9 mouse cellular contexts compared by ENCODE assay signal in genomic region chr19:37176879-37177462, GRCm38 (mm10). TPM values are rescaled to one million over a fixed set of nuclear protein-coding genes. Genes with fewer than 3 reads are reported as not detected.
DNase-seq lines count a peak whose midpoint lies in the region; ATAC-seq and TF ChIP-seq lines count a peak whose summit lies in the region.
"Had no signal": no experiment of that assay in that cellular context is flagged by ENCODE, and none has a peak within 500 bp of the region (broad histone marks: within the 10 kb centered on the region; RNA-seq: fewer than 3 reads in every experiment).

No protein-coding gene starts in this region.

- no peaks in the 10 kb centered on the region for H3K9me3 ChIP-seq in forebrain, embryonic 12.5 days
- no peaks in the 10 kb centered on the region for H3K9me3 ChIP-seq in forebrain, embryonic 11.5 days (ENCODE audit: control insufficient read depth, low read length)
- H3K9me3 ChIP-seq in CH12.LX (replicated peaks; ENCODE audit: low read length): no peaks in the 10 kb centered on the region
- no peaks in the 10 kb centered on the region for H3K9me3 ChIP-seq in heart, embryonic 11.5 days (replicated peaks; ENCODE audit: control insufficient read depth, low read length)
- H3K9me3 ChIP-seq in liver, embryonic 13.5 days (replicated peaks): no peaks in the 10 kb centered on the region

- WGBS in forebrain, embryonic 12.5 days: 41% methylated on average over 4 of the region's 4 CpGs
- WGBS in forebrain, embryonic 11.5 days: 43% methylated on average over 4 of the region's 4 CpGs
- WGBS in heart, embryonic 11.5 days (ENCODE audit: insufficient replicate concordance): 30% methylated on average over 4 of the region's 4 CpGs
- 41% methylated on average over 4 of the region's 4 CpGs for WGBS in liver, embryonic 13.5 days (ENCODE audit: insufficient replicate concordance)

- no peak for TF ChIP-seq POLR2A in CH12.LX (IDR thresholded peaks at IDR 0.05; ENCODE audit: low read depth, low read length)

- no peak for ATAC-seq in forebrain, embryonic 12.5 days (ENCODE audit: low FRiP score)
- no peak for ATAC-seq in forebrain, embryonic 11.5 days (replicated peaks; ENCODE audit: low FRiP score)
- no peak for ATAC-seq in heart, embryonic 11.5 days (replicated peaks; ENCODE audit: insufficient number of reproducible peaks, low FRiP score, low TSS enrichment)
- ATAC-seq in liver, embryonic 13.5 days (ENCODE audit: low read depth): no peak
- ATAC-seq in granulocyte monocyte progenitor cell, adult 5-6 weeks (replicated peaks; ENCODE audit: poor library complexity, severe bottlenecking): no peak

- no peak overlapping the region for H3K27ac ChIP-seq in forebrain, embryonic 12.5 days
- H3K27ac ChIP-seq in forebrain, embryonic 11.5 days (ENCODE audit: low read depth, low read length): no peak overlapping the region
- no peak overlapping the region for H3K27ac ChIP-seq in CH12.LX (ENCODE audit: insufficient read depth, low read depth)
- peak overlapping the region; percentile 50; the same call in 1 of the 2 replicates for H3K27ac ChIP-seq in heart, embryonic 11.5 days (ENCODE audit: low read depth, low read length)
- no peak overlapping the region for H3K27ac ChIP-seq in liver, embryonic 13.5 days

- DNase-seq in forebrain, embryonic 11.5 days (ENCODE audit: low spot score): no peak
- no peak for DNase-seq in CH12.LX (ENCODE audit: extremely low read depth)
- DNase-seq in liver, embryonic 13.5 days: no peak
- DNase-seq in frontal cortex, postnatal 10 days (ENCODE audit: low spot score in 2 of 2): no peak
- DNase-seq in thymus, postnatal 0 days (ENCODE audit: low spot score): no peak
- DNase-seq: lung, postnatal 4 days had no signal

- H3K4me2 ChIP-seq in forebrain, embryonic 12.5 days: peak overlapping the region; percentile 36
- no peak overlapping the region for H3K4me2 ChIP-seq in forebrain, embryonic 11.5 days (ENCODE audit: low read depth, low read length, severe bottlenecking)
- peak overlapping the region; percentile 55 for H3K4me2 ChIP-seq in CH12.LX (ENCODE audit: insufficient read depth, low read depth, poor library complexity, severe bottlenecking)
- peak overlapping the region; percentile 57 for H3K4me2 ChIP-seq in heart, embryonic 11.5 days
- H3K4me2 ChIP-seq in liver, embryonic 13.5 days: 0 out of 2 replicates have a peak overlapping the region, but pooled peaks have one; percentile 15

- TF ChIP-seq CTCF in CH12.LX (conservative IDR thresholded peaks at IDR 0.05 in 1 of 2, IDR thresholded peaks at IDR 0.05 in 1 of 2; ENCODE audit: low read depth in 2 of 2, low read length in 2 of 2): no peak

- H3K36me3 ChIP-seq in forebrain, embryonic 12.5 days (replicated peaks): no peaks in the 10 kb centered on the region
- no peaks in the 10 kb centered on the region for H3K36me3 ChIP-seq in forebrain, embryonic 11.5 days (ENCODE audit: control insufficient read depth, insufficient read depth, low read length)
- H3K36me3 ChIP-seq in CH12.LX (replicated peaks in 1 of 2; ENCODE audit: control insufficient read depth in 1 of 2, insufficient read depth in 1 of 2, low read length in 1 of 2): no peaks in the 10 kb centered on the region
- no peaks in the 10 kb centered on the region for H3K36me3 ChIP-seq in heart, embryonic 11.5 days (ENCODE audit: control insufficient read depth, insufficient read depth, low read length)
- peaks cover 10% of the 10 kb centered on the region for H3K36me3 ChIP-seq in liver, embryonic 13.5 days

- TF ChIP-seq RAD21 in CH12.LX (IDR thresholded peaks at IDR 0.05; ENCODE audit: low read depth, low read length): no peak

- in situ Hi-C loops in CH12.LX (cut with MboI; ENCODE audit: low pct_ligation_motif_present, low pct_unique_long_range_greater_than_20kb, low sequenced_read_pairs): no loop called here

- H3K4me3 ChIP-seq in forebrain, embryonic 12.5 days (replicated peaks): peak overlapping the region; percentile 21
- H3K4me3 ChIP-seq in forebrain, embryonic 11.5 days (ENCODE audit: low read depth, low read length): no peak overlapping the region
- no peak overlapping the region for H3K4me3 ChIP-seq in CH12.LX (replicated peaks in 1 of 3; ENCODE audit: low read depth in 2 of 3, low read length in 2 of 3, poor library complexity in 1 of 3)
- H3K4me3 ChIP-seq in heart, embryonic 11.5 days (ENCODE audit: low read depth, low read length): peak overlapping the region; percentile 31
- peak overlapping the region; percentile 7; the same call in 1 of the 2 replicates for H3K4me3 ChIP-seq in liver, embryonic 13.5 days (replicated peaks)

- H3K27me3 ChIP-seq in forebrain, embryonic 12.5 days: peaks cover 29% of the 10 kb centered on the region
- peaks cover 11% of the 10 kb centered on the region for H3K27me3 ChIP-seq in forebrain, embryonic 11.5 days (ENCODE audit: control insufficient read depth, insufficient read depth, low read length)
- peaks cover 6% of the 10 kb centered on the region for H3K27me3 ChIP-seq in CH12.LX (replicated peaks)
- H3K27me3 ChIP-seq in heart, embryonic 11.5 days (ENCODE audit: control insufficient read depth, insufficient read depth, low read length): 0 out of 2 replicates have a peak, but pooled peaks cover 2% of the 10 kb centered on the region
- peaks cover 52% of the 10 kb centered on the region for H3K27me3 ChIP-seq in liver, embryonic 13.5 days

- dilution Hi-C loops in CH12.LX (cut with MboI; ENCODE audit: extremely low pct_ligation_motif_present, extremely low pct_unique_long_range_greater_than_20kb, low sequenced_read_pairs): no loop called here

- peaks cover 28% of the 10 kb centered on the region for H3K4me1 ChIP-seq in forebrain, embryonic 12.5 days
- peaks cover 7% of the 10 kb centered on the region; the same call in 1 of the 2 replicates for H3K4me1 ChIP-seq in forebrain, embryonic 11.5 days (replicated peaks; ENCODE audit: control insufficient read depth, insufficient read depth, low read length)
- H3K4me1 ChIP-seq in CH12.LX (ENCODE audit: control insufficient read depth in 1 of 2, insufficient read depth in 2 of 2): peaks cover 0 to 18% of the 10 kb centered on the region in 2 experiments; a peak in 2 of 4 replicates
- H3K4me1 ChIP-seq in heart, embryonic 11.5 days (ENCODE audit: control insufficient read depth, insufficient read depth, low read length): peaks cover 5% of the 10 kb centered on the region; the same call in 1 of the 2 replicates
- peaks cover 72% of the 10 kb centered on the region for H3K4me1 ChIP-seq in liver, embryonic 13.5 days (replicated peaks)

- no peak overlapping the region for H3K9ac ChIP-seq in forebrain, embryonic 12.5 days
- H3K9ac ChIP-seq in forebrain, embryonic 11.5 days (ENCODE audit: low read length): no peak overlapping the region
- no peak overlapping the region for H3K9ac ChIP-seq in CH12.LX (ENCODE audit: insufficient read depth, low read depth)
- no peak overlapping the region for H3K9ac ChIP-seq in heart, embryonic 11.5 days (ENCODE audit: low read depth, low read length)
- no peak overlapping the region for H3K9ac ChIP-seq in liver, embryonic 13.5 days

- no peak for TF ChIP-seq EP300 in CH12.LX (IDR thresholded peaks at IDR 0.05; ENCODE audit: low read length)

- peaks cover 18% of the 10 kb centered on the region for H3K79me2 ChIP-seq in CH12.LX (replicated peaks; ENCODE audit: control insufficient read depth, extremely low read depth, insufficient read depth, poor library complexity, severe bottlenecking)

TF ChIP-seq in CH12.LX, 34 proteins besides CTCF, POLR2A, EP300 and RAD21:
- peak; percentile 88 for TF ChIP-seq ZNF384 (IDR thresholded peaks at IDR 0.05; ENCODE audit: low read depth, low read length)
- no peak for TF ChIP-seq NRF1 (IDR thresholded peaks at IDR 0.05; ENCODE audit: low read depth, low read length)
TF ChIP-seq in CH12.LX: peak in this region for 1.

RNA-seq across cellular contexts. Expression of gene March5, which starts 30.4 kb away (rescaled TPM):
- 154 and 159 TPM in 2 replicates for polyA plus RNA-seq in forebrain, embryonic 12.5 days (2016; fragmentation: Nextera tagmentation; extraction: Ambion mirVana)
- 146 and 165 TPM in 2 replicates for polyA plus RNA-seq in forebrain, embryonic 11.5 days (2014; fragmentation: Nextera tagmentation; extraction: Ambion mirVana)
- total RNA-seq in CH12.LX (2012; rRNA removed): 111 and 137 TPM in 2 replicates
- total RNA-seq in CH12.LX (2014; rRNA removed): 160 TPM in 2 replicates
- polyA plus RNA-seq in CH12.LX (2012; ENCODE audit: insufficient read length, low read depth): 118 and 130 TPM in 2 replicates
- polyA plus RNA-seq in heart, embryonic 11.5 days (2014; fragmentation: Nextera tagmentation; extraction: Ambion mirVana): 89.6 and 96.3 TPM in 2 replicates
- polyA plus RNA-seq in liver, embryonic 13.5 days (2015; fragmentation: Nextera tagmentation; extraction: Ambion mirVana): 147 and 159 TPM in 2 replicates
- 63.3 and 80.4 TPM in 2 replicates for total RNA-seq in granulocyte monocyte progenitor cell, adult 5-6 weeks (2014; fragmentation: Nextera tagmentation)
- total RNA-seq in granulocyte monocyte progenitor cell, adult 5-6 weeks (2017): 48.1 and 64.0 TPM in 2 replicates
- 95.0 and 102 TPM in 2 replicates for polyA plus RNA-seq in thymus, postnatal 0 days (2015; fragmentation: Nextera tagmentation; extraction: Ambion mirVana)

RNA-seq across cellular contexts. Expression of gene Cpeb3, which starts 31.4 kb away (rescaled TPM):
- 3.7 and 6.1 TPM in 2 replicates for polyA plus RNA-seq in forebrain, embryonic 12.5 days (2016; fragmentation: Nextera tagmentation; extraction: Ambion mirVana)
- polyA plus RNA-seq in forebrain, embryonic 11.5 days (2014; fragmentation: Nextera tagmentation; extraction: Ambion mirVana): 1.6 and 2.4 TPM in 2 replicates
- total RNA-seq in CH12.LX (2012; rRNA removed) (3.0 and 3.1 TPM in 2 replicates), CH12.LX (2014; rRNA removed) (1.2 and 1.5 TPM in 2 replicates)
- 1.4 and 1.5 TPM in 2 replicates for polyA plus RNA-seq in CH12.LX (2012; ENCODE audit: insufficient read length, low read depth)
- polyA plus RNA-seq in heart, embryonic 11.5 days (2014; fragmentation: Nextera tagmentation; extraction: Ambion mirVana): 4.3 and 4.4 TPM in 2 replicates
- 1.7 and 1.9 TPM in 2 replicates for polyA plus RNA-seq in liver, embryonic 13.5 days (2015; fragmentation: Nextera tagmentation; extraction: Ambion mirVana)
- total RNA-seq in granulocyte monocyte progenitor cell, adult 5-6 weeks (2014; fragmentation: Nextera tagmentation): 0.56 TPM in 1 of 2 replicates, not detected in the other
- total RNA-seq in granulocyte monocyte progenitor cell, adult 5-6 weeks (2017): 0.10 TPM in 1 of 2 replicates, not detected in the other
- polyA plus RNA-seq in thymus, postnatal 0 days (2015; fragmentation: Nextera tagmentation; extraction: Ambion mirVana): 0.59 and 1.1 TPM in 2 replicates

Comparison
In these comparisons a context has a peak if more than half of its experiments do, and no peak if none do; other contexts are left out.
1. H3K4me3 ChIP-seq: peak in forebrain, embryonic 12.5 days (single experiment), heart, embryonic 11.5 days (single experiment) and liver, embryonic 13.5 days (single experiment); none in forebrain, embryonic 11.5 days (single experiment) and CH12.LX (0 of 3).